Mouse (Mus musculus): Measurements from ENCODE around the gene Sowaha. TPM values are rescaled to one million over a fixed set of nuclear protein-coding genes. Genes with fewer than 3 reads are reported as not detected.
A peak's percentile ranks its signal among the peaks of the same experiment; 100 is the strongest.

Gene Sowaha
- total RNA-seq, 1 experiment, result 0.13 TPM

GRCm38 (mm10) chr11:53446183-53446582 lies 33.9 kb downstream of the Sowaha start:
- in situ Hi-C loops (cut with MboI; ENCODE audit: low sequenced_read_pairs in 2 of 2, unreplicated experiment in 2 of 2), result no loop called here
- no peak for TF ChIP-seq ZNF384 (IDR thresholded peaks at IDR 0.05; ENCODE audit: low read depth, low read length)
- TF ChIP-seq CHD2 (IDR thresholded peaks at IDR 0.05; ENCODE audit: low read depth, low read length), result no peak
- no peak for TF ChIP-seq MAFK (IDR thresholded peaks at IDR 0.05; ENCODE audit: insufficient read depth, low read depth, low read length)
- no peak for TF ChIP-seq ZC3H11A (IDR thresholded peaks at IDR 0.05; ENCODE audit: borderline replicate concordance, low read depth, low read length)
- no peak for TF ChIP-seq HCFC1 (IDR thresholded peaks at IDR 0.05; ENCODE audit: borderline replicate concordance, insufficient read depth, low read length)
- Histone ChIP-seq H3K9ac (ENCODE audit: insufficient read depth, low read depth, low read length, poor library complexity, severe bottlenecking) (no peak overlapping the region), H3K4me3 (ENCODE audit: insufficient read depth in 1 of 2, low read depth in 1 of 2, low read length in 2 of 2, poor library complexity in 1 of 2, severe bottlenecking in 1 of 2) (no peak overlapping the region), H3K9me3 (ENCODE audit: control insufficient read depth, insufficient read depth, low read depth, low read length) (no peaks in the 10 kb centered on the region), H3K27ac (ENCODE audit: insufficient read depth, low read depth, low read length, poor library complexity, severe bottlenecking) (no peak overlapping the region), H3K4me1 (ENCODE audit: control insufficient read depth in 2 of 2, insufficient read depth in 2 of 2, low read length in 2 of 2, poor library complexity in 1 of 2) (peaks cover 0 to 6% of the 10 kb centered on the region in 2 experiments; a peak in 1 of 4 replicates), H3K36me3 (ENCODE audit: control insufficient read depth, insufficient read depth, low read length, poor library complexity, severe bottlenecking) (no peaks in the 10 kb centered on the region)
- DNase-seq (ENCODE audit: low read depth, low spot score), result no peak

DNA sequence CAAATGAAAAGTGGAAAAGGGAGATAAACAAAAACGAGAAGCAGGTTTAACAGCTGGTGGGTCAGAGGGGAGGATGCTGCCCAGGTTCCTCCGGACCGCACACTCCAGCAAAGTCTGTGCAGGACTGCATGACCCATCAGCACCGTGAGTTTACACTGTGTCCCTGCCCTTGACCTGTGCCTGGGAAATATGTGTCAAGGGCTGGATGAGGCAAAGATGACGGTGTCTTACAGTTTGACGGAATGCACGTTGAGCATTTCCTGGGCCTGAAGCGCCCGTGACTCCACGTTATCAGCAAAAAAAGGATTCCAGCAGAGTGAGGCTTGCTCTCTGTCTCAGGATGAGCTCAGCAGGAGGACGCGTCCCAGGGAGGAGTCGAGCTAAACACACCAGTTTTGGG lies 34.5 kb downstream of the Sowaha start:
- Histone ChIP-seq H3K9ac (ENCODE audit: insufficient read depth, low read depth, low read length, poor library complexity, severe bottlenecking) (no peak overlapping the region), H3K4me1 (ENCODE audit: control insufficient read depth in 2 of 2, insufficient read depth in 2 of 2, low read length in 2 of 2, poor library complexity in 1 of 2) (peaks cover 0 to 6% of the 10 kb centered on the region in 2 experiments; a peak in 1 of 4 replicates), H3K36me3 (ENCODE audit: control insufficient read depth, insufficient read depth, low read length, poor library complexity, severe bottlenecking) (no peaks in the 10 kb centered on the region), H3K4me3 (ENCODE audit: insufficient read depth in 1 of 2, low read depth in 1 of 2, low read length in 2 of 2, poor library complexity in 1 of 2, severe bottlenecking in 1 of 2) (no peak overlapping the region), H3K27ac (ENCODE audit: insufficient read depth, low read depth, low read length, poor library complexity, severe bottlenecking) (no peak overlapping the region), H3K9me3 (ENCODE audit: control insufficient read depth, insufficient read depth, low read depth, low read length) (no peaks in the 10 kb centered on the region)
- in situ Hi-C loops (cut with MboI; ENCODE audit: low sequenced_read_pairs in 2 of 2, unreplicated experiment in 2 of 2), result no loop called here
- no peak for TF ChIP-seq HCFC1 (IDR thresholded peaks at IDR 0.05; ENCODE audit: borderline replicate concordance, insufficient read depth, low read length)
- no peak for TF ChIP-seq CHD2 (IDR thresholded peaks at IDR 0.05; ENCODE audit: low read depth, low read length)
- TF ChIP-seq MAFK (IDR thresholded peaks at IDR 0.05; ENCODE audit: insufficient read depth, low read depth, low read length), result no peak
- TF ChIP-seq ZNF384 (IDR thresholded peaks at IDR 0.05; ENCODE audit: low read depth, low read length), result no peak
- no peak for TF ChIP-seq ZC3H11A (IDR thresholded peaks at IDR 0.05; ENCODE audit: borderline replicate concordance, low read depth, low read length)
- no peak for DNase-seq (ENCODE audit: low read depth, low spot score)

GRCm38 (mm10) chr11:53443861-53444260 lies 36.2 kb downstream of the Sowaha start:
- H3K36me3 ChIP-seq (ENCODE audit: control insufficient read depth, insufficient read depth, low read length, poor library complexity, severe bottlenecking), result no peaks in the 10 kb centered on the region
- H3K9me3 ChIP-seq (ENCODE audit: control insufficient read depth, insufficient read depth, low read depth, low read length), result no peaks in the 10 kb centered on the region
- DNase-seq (ENCODE audit: low read depth, low spot score), result no peak
- H3K9ac ChIP-seq (ENCODE audit: insufficient read depth, low read depth, low read length, poor library complexity, severe bottlenecking), result no peak overlapping the region
- no peak for TF ChIP-seq ZNF384 (IDR thresholded peaks at IDR 0.05; ENCODE audit: low read depth, low read length)
- 0 out of 2 replicates have a peak, but pooled peaks have one; percentile 31 for TF ChIP-seq ZC3H11A (IDR thresholded peaks at IDR 0.05; ENCODE audit: borderline replicate concordance, low read depth, low read length)
- no peak for TF ChIP-seq MAFK (IDR thresholded peaks at IDR 0.05; ENCODE audit: insufficient read depth, low read depth, low read length)
- no peak for TF ChIP-seq HCFC1 (IDR thresholded peaks at IDR 0.05; ENCODE audit: borderline replicate concordance, insufficient read depth, low read length)
- no peak for TF ChIP-seq CHD2 (IDR thresholded peaks at IDR 0.05; ENCODE audit: low read depth, low read length)
- no peak overlapping the region for H3K4me3 ChIP-seq (ENCODE audit: insufficient read depth in 1 of 2, low read depth in 1 of 2, low read length in 2 of 2, poor library complexity in 1 of 2, severe bottlenecking in 1 of 2)
- H3K4me1 ChIP-seq (ENCODE audit: control insufficient read depth in 2 of 2, insufficient read depth in 2 of 2, low read length in 2 of 2, poor library complexity in 1 of 2), result peaks cover 0 to 6% of the 10 kb centered on the region in 2 experiments; a peak in 1 of 4 replicates
- H3K27ac ChIP-seq (ENCODE audit: insufficient read depth, low read depth, low read length, poor library complexity, severe bottlenecking), result no peak overlapping the region
- in situ Hi-C loops (cut with MboI; ENCODE audit: low sequenced_read_pairs in 2 of 2, unreplicated experiment in 2 of 2), result no loop called here

- Histone ChIP-seq H3K27ac (ENCODE audit: insufficient read depth, low read depth, low read length, poor library complexity, severe bottlenecking) (no peak overlapping the region), H3K9me3 (ENCODE audit: control insufficient read depth, insufficient read depth, low read depth, low read length) (no peaks in the 10 kb centered on the region), H3K4me1 (ENCODE audit: control insufficient read depth in 2 of 2, insufficient read depth in 2 of 2, low read length in 2 of 2, poor library complexity in 1 of 2) (peaks cover 0 to 6% of the 10 kb centered on the region in 2 experiments; a peak in 1 of 4 replicates), H3K9ac (ENCODE audit: insufficient read depth, low read depth, low read length, poor library complexity, severe bottlenecking) (no peak overlapping the region; the same call in 1 of the 2 replicates), H3K36me3 (ENCODE audit: control insufficient read depth, insufficient read depth, low read length, poor library complexity, severe bottlenecking) (no peaks in the 10 kb centered on the region), H3K4me3 (ENCODE audit: insufficient read depth in 1 of 2, low read depth in 1 of 2, low read length in 2 of 2, poor library complexity in 1 of 2, severe bottlenecking in 1 of 2) (no peak overlapping the region)
- TF ChIP-seq ZNF384 (IDR thresholded peaks at IDR 0.05; ENCODE audit: low read depth, low read length), result no peak
- TF ChIP-seq HCFC1 (IDR thresholded peaks at IDR 0.05; ENCODE audit: borderline replicate concordance, insufficient read depth, low read length), result no peak
- no peak for TF ChIP-seq ZC3H11A (IDR thresholded peaks at IDR 0.05; ENCODE audit: borderline replicate concordance, low read depth, low read length)
- TF ChIP-seq MAFK (IDR thresholded peaks at IDR 0.05; ENCODE audit: insufficient read depth, low read depth, low read length), result no peak
- no peak for TF ChIP-seq CHD2 (IDR thresholded peaks at IDR 0.05; ENCODE audit: low read depth, low read length)
- in situ Hi-C loops (cut with MboI; ENCODE audit: low sequenced_read_pairs in 2 of 2, unreplicated experiment in 2 of 2), result no loop called here
- DNase-seq (ENCODE audit: low read depth, low spot score), result no peak
These were observed 38.2 kb downstream of the Sowaha start for GRCm38 (mm10) chr11:53441921-53442320.

Data from ES-E14 (cell line).